Mouse (Mus musculus) neural tube, embryonic 13.5 days (tissue): ENCODE measurements around the gene Napb. TPM values are rescaled to one million over a fixed set of nuclear protein-coding genes. Genes with fewer than 3 reads are reported as not detected.
A peak's percentile ranks its signal among the peaks of the same experiment; 100 is the strongest.

Experiments
- ATAC-seq: fragments of 200-750 bp; cut with Nextera tagmentation; 2 replicates; pipeline ENCODE4 v1.8.0; 2017; ENCODE audit warnings: low read depth, mild to moderate bottlenecking, moderate TSS enrichment, moderate library complexity
- H3K27ac ChIP-seq: fragments of 300-500 bp; sonication (generic); replicated peaks from 2 replicates; pipeline ENCODE4 v1.5.1; 2015; ENCODE audit warnings: moderate library complexity, mild to moderate bottlenecking, inconsistent platforms
- H3K27me3 ChIP-seq: fragments of 300-500 bp; sonication (generic); 2 replicates; pipeline ENCODE4 v1.6.1; 2015; ENCODE audit warnings: mild to moderate bottlenecking, inconsistent platforms
- H3K36me3 ChIP-seq: fragments of 300-500 bp; sonication (generic); 2 replicates; pipeline ENCODE4 v1.6.1; 2015; ENCODE audit warnings: mild to moderate bottlenecking, inconsistent platforms
- H3K4me1 ChIP-seq: fragments of 300-500 bp; sonication (generic); replicated peaks from 2 replicates; pipeline ENCODE4 v1.6.1; 2015; ENCODE audit warnings: inconsistent platforms
- H3K4me2 ChIP-seq: fragments of 300-500 bp; sonication (generic); 2 replicates; pipeline ENCODE4 v1.6.1; 2015; ENCODE audit warnings: inconsistent platforms, mild to moderate bottlenecking, moderate library complexity
- H3K4me3 ChIP-seq: fragments of 300-500 bp; sonication (generic); 2 replicates; pipeline ENCODE4 v1.5.1; 2015; ENCODE audit warnings: mild to moderate bottlenecking, inconsistent platforms
- H3K9ac ChIP-seq: fragments of 300-500 bp; sonication (generic); 2 replicates; pipeline ENCODE4 v1.6.1; 2015; ENCODE audit warnings: moderate library complexity, mild to moderate bottlenecking, inconsistent platforms
- H3K9me3 ChIP-seq: fragments of 300-500 bp; sonication (generic); 2 replicates; pipeline ENCODE4 v1.6.1; 2016; ENCODE audit warnings: inconsistent platforms
- WGBS: fragments of 180-500 bp; shearing (Covaris S2); methylation state at CpG from one replicate; pipeline ENCODE4 v1.1.7; 2015; 5-methylcytosine and 5-hydroxymethylcytosine counted together
- polyA plus RNA-seq: library from polyadenylated mRNA; unstranded; fragments of >200 nt; fragmentation: Nextera tagmentation; extraction: Ambion mirVana; gene quantifications from 2 replicates; pipeline ENCODE4 v1.2.1, GENCODE M21; 2015

Napb gene
- polyA plus RNA-seq, 1 experiment from 2014 or later: 50.0 TPM

DNA sequence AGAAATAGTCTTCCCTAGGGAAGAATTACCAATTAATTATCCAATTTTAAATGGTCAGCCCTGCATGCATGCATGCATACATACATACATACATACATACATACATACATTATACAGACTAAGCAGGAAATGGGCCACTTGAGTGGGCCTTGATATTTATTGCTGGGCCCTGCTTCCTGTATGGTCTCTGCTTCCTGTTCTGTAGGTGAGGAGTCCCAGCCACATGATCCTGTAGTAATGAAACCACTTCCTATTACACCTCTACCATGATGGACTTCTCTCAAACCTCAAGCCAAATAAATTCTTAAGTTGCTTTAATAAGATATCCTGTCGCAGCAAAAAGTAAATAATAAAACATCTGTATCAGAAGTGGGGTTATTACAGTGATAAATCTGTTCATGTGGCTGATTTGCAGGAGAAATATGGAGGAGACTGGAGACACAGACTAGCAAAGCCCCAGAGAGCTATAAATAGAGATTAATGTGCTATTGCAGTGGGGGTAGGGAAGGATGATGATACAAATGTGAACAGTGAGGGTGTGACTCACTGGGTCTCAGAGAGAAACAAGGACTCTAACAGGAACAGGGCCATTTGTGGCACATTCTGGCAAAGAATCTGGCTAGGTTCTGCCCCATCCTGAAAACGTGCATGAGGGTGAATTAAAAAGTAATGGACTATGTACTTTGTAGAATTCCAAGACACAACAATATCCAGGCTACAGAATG is 12.8 kb downstream of the Napb start:
- ATAC-seq: peak; percentile 68
- no peaks in the 10 kb centered on the region for H3K9me3 ChIP-seq
- H3K9ac ChIP-seq: no peak overlapping the region
- H3K4me2 ChIP-seq: no peak overlapping the region
- no peaks in the 10 kb centered on the region for H3K36me3 ChIP-seq
- H3K27me3 ChIP-seq: no peaks in the 10 kb centered on the region
- WGBS: 53% methylated on average over 2 of the region's 2 CpGs
- H3K27ac ChIP-seq: no peak overlapping the region; the same call in 1 of the 2 replicates
- H3K4me1 ChIP-seq: peaks cover 8% of the 10 kb centered on the region
- H3K4me3 ChIP-seq: no peak overlapping the region

DNA sequence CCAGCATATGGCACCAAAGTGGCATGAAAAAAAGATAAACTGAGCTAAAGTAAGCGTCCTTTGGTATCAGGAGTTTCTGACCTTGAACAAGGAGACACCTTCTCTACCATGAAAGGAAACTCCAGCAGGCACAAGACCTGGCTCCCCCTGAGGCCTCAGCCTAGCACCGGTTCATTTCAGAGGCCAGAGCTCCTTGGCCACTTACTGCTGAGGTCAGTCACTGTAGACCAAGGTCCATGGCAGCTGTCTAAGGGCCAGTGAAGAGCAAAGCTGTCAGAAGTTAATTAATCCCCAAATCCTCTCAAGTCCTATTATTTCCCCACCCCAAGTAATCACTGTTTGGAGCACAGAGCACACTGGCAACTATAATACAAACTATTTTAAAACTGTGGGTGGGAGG is 15.2 kb downstream of the Napb start:
- Histone ChIP-seq H3K36me3 (peaks cover 4% of the 10 kb centered on the region; the same call in 1 of the 2 replicates), H3K4me2 (no peak overlapping the region), H3K27me3 (no peaks in the 10 kb centered on the region), H3K27ac (no peak overlapping the region), H3K4me1 (peaks cover 8% of the 10 kb centered on the region), H3K9ac (no peak overlapping the region), H3K9me3 (no peaks in the 10 kb centered on the region), H3K4me3 (no peak overlapping the region)
- WGBS: 92% methylated on average over 2 of the region's 2 CpGs
- no peak for ATAC-seq

DNA sequence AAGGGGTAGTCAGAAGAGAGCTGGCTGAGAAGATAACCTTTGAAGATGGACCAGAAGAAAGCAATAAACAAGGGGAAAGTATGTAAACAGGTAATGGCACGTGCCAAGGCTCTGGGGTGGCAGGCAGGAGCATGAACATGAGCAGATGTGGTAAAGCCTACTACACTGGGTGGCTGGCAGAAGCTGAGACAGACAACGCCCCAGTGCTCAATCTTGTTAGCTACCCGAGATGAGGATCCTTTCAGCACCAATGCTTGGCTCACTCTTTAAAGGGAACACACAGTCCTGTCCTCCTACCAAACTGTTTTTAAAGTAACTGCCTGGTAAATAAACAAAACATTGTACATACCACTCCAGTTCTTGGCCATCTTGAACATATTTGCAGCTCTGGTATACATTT is 19.9 kb downstream of the Napb start:
- no peaks in the 10 kb centered on the region for H3K9me3 ChIP-seq
- no peak overlapping the region for H3K4me3 ChIP-seq
- no peaks in the 10 kb centered on the region for H3K27me3 ChIP-seq
- peaks cover 32% of the 10 kb centered on the region for H3K36me3 ChIP-seq
- no peak overlapping the region for H3K27ac ChIP-seq
- whole genome bisulfite sequencing: 87% methylated on average over 3 of the region's 3 CpGs
- ATAC-seq: no peak
- H3K4me1 ChIP-seq: no peaks in the 10 kb centered on the region
- no peak overlapping the region for H3K9ac ChIP-seq
- H3K4me2 ChIP-seq: no peak overlapping the region

DNA sequence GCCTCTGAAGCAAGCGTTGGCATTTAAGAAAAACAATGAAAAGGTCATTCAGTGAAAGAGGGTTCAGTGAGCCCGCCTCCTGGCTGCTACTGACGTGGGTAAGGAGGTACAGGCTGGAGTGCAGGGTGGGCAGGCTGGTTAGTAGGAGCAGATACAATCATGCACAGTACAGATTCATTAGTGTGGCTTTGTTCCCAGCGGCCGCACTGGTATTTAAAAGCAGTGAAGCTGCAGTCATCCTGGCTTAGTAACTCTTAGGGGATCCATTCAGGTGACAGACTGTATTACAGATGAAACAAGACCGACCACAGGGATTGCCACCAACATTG is 25.1 kb downstream of the Napb start:
- ATAC-seq: peak; percentile 38; the same call in 1 of the 2 replicates
- Histone ChIP-seq H3K9me3 (no peaks in the 10 kb centered on the region), H3K36me3 (peaks cover 46% of the 10 kb centered on the region), H3K9ac (no peak overlapping the region), H3K27ac (0 out of 2 replicates have a peak overlapping the region, but pooled peaks have one; percentile 18), H3K4me3 (no peak overlapping the region), H3K27me3 (no peaks in the 10 kb centered on the region), H3K4me1 (no peaks in the 10 kb centered on the region), H3K4me2 (no peak overlapping the region)
- 63% methylated on average over 6 of the region's 6 CpGs for WGBS

DNA sequence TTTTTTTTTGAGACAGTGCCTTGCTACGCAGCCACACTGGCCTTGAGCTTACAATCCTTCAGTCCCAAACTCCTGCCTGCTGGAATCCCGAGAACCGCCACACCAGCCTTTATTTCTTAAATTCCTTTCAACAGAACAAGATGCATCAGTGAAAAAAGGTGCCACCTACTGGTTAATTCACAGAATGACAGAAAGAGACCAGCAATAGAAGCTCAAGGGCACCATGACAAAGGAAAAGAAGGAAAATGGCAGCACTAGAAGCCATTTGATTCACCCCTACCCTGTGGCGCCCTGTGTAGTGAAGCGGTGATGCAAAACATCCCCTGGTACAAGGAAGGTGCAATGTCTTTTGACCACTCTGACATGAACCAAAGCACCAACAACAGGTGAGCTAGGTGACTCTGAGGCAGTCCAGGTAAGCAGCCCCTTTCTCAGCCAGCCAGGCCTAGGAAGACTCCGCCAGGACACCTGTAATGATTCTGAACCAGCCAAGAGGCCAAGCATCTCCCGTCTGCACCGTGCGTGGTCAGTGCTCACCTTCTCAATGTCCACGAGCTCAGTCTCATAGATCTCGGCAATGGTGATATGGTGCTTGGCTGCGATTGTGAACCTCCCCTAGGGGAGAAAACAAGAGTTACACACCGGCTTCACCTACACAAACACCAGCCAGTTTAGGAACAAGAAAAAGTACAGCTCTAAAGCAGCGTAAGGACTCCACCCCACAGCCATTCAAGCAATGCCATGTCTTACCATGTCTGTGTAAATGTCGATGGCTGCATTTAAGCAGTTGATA is 25.7 kb downstream of the Napb start:
- H3K27me3 ChIP-seq: no peaks in the 10 kb centered on the region
- H3K4me2 ChIP-seq: no peak overlapping the region
- peaks cover 41% of the 10 kb centered on the region for H3K36me3 ChIP-seq
- ATAC-seq: peak; percentile 45; the same call in 1 of the 2 replicates
- H3K9ac ChIP-seq: no peak overlapping the region
- H3K4me1 ChIP-seq: no peaks in the 10 kb centered on the region
- WGBS: 78% methylated on average over 15 of the region's 15 CpGs
- 0 out of 2 replicates have a peak overlapping the region, but pooled peaks have one; percentile 18 for H3K27ac ChIP-seq
- H3K4me3 ChIP-seq: no peak overlapping the region
- no peaks in the 10 kb centered on the region for H3K9me3 ChIP-seq

DNA sequence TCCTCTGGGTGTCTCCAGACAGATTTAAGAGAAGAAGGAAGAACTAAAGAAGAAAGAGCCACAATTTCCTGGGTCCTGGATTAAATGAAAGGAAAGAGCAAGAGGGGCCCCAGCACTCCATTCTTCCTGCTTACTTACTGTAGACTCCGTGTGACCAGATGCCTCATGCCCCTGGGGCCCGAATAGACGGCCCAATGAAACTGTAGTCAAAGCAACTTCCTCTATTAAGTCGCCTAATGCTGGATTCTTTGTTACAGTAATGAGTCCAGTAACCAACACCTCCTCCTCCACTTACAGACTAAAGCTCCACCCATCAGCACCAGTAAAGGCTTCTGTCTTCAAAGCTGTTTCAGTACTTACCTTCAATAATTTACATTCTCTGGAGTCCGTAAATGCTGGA is 33.7 kb downstream of the Napb start:
- 73% methylated on average over 5 of the region's 5 CpGs for WGBS

DNA sequence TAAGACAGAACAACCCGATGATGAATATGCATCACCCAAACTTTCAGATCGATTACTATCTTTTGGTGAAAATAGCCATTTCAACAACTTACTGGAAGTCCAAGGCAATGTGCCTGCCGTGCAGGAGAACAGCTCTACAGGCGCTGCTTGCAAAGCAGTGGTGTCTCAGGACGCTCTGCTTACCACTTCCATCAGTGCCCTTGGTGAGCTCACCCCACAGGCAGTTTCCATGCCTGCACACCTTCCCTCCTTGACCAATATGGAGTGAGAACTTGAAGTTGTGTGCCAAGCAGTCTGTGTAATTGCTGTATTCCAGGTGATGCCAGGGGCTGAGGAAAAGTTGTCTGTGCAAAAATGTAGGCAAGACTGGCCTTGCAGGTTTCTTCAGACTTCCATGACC is 41.5 kb downstream of the Napb start:
- peaks cover 90% of the 10 kb centered on the region for H3K36me3 ChIP-seq
- no peak for ATAC-seq

More for the DNA sequence above, 33.7 kb downstream of the Napb start:
- H3K4me3 ChIP-seq: no peak overlapping the region
- H3K27ac ChIP-seq: no peak overlapping the region
- H3K27me3 ChIP-seq: no peaks in the 10 kb centered on the region
- peaks cover 79% of the 10 kb centered on the region for H3K36me3 ChIP-seq
- H3K4me2 ChIP-seq: no peak overlapping the region
- no peaks in the 10 kb centered on the region for H3K4me1 ChIP-seq
- H3K9me3 ChIP-seq: no peaks in the 10 kb centered on the region
- ATAC-seq: no peak
- H3K9ac ChIP-seq: no peak overlapping the region

DNA sequence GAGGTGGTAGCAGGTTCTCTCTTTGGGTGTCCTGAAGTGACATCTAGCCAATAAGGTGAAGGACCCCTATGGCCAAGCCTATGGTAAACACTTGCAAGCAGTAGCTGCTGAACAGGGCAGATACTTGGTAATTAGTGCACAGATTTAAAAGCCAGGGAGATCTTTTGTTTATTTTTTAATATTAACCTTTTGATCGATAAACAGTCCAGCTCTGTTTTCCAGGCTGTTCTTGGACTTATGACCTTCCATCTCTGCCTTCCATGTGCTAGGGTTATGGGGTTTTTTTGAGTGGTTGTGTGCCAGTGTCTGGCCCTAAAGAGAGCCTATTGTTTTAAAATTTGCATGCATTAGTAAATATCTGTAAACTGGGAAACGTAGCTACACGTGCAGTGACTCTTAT is 42.0 kb downstream of the Napb start:
- 92% methylated on average over 3 of the region's 3 CpGs for WGBS
- peaks cover 90% of the 10 kb centered on the region for H3K36me3 ChIP-seq

More for the DNA sequence above, 41.5 kb downstream of the Napb start:
- Histone ChIP-seq H3K27ac (no peak overlapping the region), H3K4me3 (no peak overlapping the region), H3K27me3 (no peaks in the 10 kb centered on the region), H3K4me1 (0 out of 2 replicates have a peak, but pooled peaks cover 7% of the 10 kb centered on the region), H3K4me2 (no peak overlapping the region), H3K9me3 (no peaks in the 10 kb centered on the region), H3K9ac (no peak overlapping the region)
- WGBS: 95% methylated on average over 5 of the region's 5 CpGs

DNA sequence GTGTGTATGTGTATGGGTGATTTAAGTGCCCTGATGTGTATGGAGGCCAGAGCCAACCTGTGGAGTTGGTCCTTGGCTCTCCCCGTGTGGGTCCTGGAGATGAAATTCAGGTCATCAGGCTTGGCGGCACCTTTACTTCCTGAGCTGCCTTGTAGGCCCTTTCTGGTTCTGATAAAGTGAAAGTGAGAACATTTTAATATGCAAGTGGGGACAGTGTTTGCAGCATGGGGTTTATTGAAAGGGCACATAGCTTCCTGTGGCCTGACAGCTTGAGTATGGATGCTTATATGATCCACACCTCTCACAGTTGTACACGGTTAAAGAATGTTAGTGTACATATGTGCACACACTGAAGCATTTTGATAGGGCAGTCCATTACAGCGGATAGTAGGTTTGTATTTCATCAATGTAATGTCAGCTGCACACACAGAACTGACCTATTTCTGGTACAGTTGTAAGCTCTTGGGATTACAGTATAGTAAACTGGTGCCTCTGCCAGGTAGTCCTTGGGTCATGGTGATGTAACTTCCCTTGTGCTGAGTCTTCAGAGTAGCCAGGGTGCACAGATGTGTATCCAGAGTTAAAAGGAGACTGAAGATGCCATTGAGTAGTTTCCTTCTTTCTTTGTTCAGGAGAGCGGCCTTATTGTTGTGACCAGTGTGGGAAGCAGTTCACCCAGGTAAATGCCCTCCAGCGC is 42.7 kb downstream of the Napb start:
- H3K27me3 ChIP-seq: no peaks in the 10 kb centered on the region
- WGBS: 94% methylated on average over 6 of the region's 6 CpGs
- H3K9ac ChIP-seq: no peak overlapping the region
- no peak for ATAC-seq
- no peak overlapping the region for H3K27ac ChIP-seq
- 0 out of 2 replicates have a peak, but pooled peaks cover 9% of the 10 kb centered on the region for H3K4me1 ChIP-seq
- H3K4me3 ChIP-seq: no peak overlapping the region
- H3K9me3 ChIP-seq: no peaks in the 10 kb centered on the region
- peaks cover 90% of the 10 kb centered on the region for H3K36me3 ChIP-seq
- H3K4me2 ChIP-seq: no peak overlapping the region

More for the DNA sequence above, 42.0 kb downstream of the Napb start:
- Histone ChIP-seq H3K9me3 (no peaks in the 10 kb centered on the region), H3K27me3 (no peaks in the 10 kb centered on the region), H3K9ac (no peak overlapping the region), H3K27ac (no peak overlapping the region), H3K4me3 (no peak overlapping the region), H3K4me1 (0 out of 2 replicates have a peak, but pooled peaks cover 9% of the 10 kb centered on the region), H3K4me2 (no peak overlapping the region)
- no peak for ATAC-seq

DNA sequence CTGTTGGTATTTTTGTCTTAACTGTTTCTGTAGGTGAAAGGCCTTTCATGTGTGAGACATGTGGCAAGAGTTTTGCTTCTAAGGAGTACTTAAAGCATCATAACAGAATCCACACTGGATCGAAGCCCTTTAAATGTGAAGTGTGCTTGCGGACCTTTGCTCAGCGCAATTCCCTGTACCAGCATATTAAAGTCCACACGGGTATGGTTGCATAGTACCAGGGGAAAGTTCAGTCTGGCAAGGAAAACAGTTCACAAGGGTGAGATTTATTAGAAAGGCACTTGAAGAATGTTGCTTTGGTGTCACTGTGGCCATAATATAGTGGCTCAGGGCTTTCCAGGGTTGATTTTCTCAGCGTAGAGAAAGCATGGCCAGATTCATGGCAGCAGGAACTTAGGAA is 44.3 kb downstream of the Napb start:
- Histone ChIP-seq H3K4me2 (no peak overlapping the region), H3K4me3 (no peak overlapping the region), H3K9me3 (no peaks in the 10 kb centered on the region), H3K27ac (no peak overlapping the region), H3K9ac (no peak overlapping the region), H3K4me1 (peaks cover 10% of the 10 kb centered on the region; the same call in 1 of the 2 replicates), H3K27me3 (no peaks in the 10 kb centered on the region), H3K36me3 (peaks cover 86% of the 10 kb centered on the region)
- no peak for ATAC-seq
- 93% methylated on average over 5 of the region's 5 CpGs for WGBS

DNA sequence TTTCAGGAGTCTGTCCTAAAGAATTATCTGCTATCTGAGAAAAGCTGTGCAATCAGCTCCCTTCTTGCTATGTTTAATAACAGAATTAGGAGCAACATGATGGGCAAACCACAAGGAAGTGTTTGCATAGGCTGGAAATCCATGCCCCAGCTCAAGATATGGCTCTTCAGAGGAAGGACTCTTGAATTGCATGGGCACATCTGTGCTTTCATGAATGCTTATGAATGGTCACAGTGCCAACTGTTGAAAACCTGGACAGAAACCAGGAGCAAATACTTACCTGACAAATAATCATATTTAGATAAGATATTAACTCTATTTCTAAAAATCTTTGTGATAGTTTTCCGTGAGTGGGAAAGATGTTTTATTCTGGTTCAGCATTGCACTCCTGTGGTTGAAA is 45.4 kb downstream of the Napb start:
- H3K36me3 ChIP-seq: peaks cover 78% of the 10 kb centered on the region

DNA sequence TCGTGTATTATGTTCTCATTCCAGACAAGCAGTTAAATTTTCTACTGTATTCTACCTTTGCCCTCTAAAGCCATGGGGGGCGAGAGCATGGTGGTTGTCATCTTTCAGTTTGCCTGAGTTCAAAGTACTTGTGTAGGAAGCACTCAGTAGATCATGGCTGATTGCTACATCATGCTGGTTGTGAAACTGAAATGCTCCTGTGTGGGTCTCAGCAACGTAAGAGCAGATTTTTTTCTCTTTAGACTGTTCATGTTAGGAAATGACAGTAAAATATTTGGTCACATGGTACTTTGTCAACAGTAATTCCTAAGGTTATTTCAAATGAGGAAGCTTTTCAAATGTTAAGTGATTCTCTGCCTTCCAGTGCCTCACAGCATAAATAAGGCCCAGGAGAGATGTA is 46.6 kb downstream of the Napb start:
- no peak overlapping the region for H3K4me3 ChIP-seq
- H3K27ac ChIP-seq: no peak overlapping the region
- WGBS: 92% methylated on average over 3 of the region's 3 CpGs
- no peak overlapping the region for H3K9ac ChIP-seq
- H3K9me3 ChIP-seq: no peaks in the 10 kb centered on the region
- no peak overlapping the region for H3K4me2 ChIP-seq
- no peak for ATAC-seq
- no peaks in the 10 kb centered on the region for H3K27me3 ChIP-seq
- peaks cover 67% of the 10 kb centered on the region for H3K36me3 ChIP-seq
- peaks cover 27% of the 10 kb centered on the region for H3K4me1 ChIP-seq

More for the DNA sequence above, 45.4 kb downstream of the Napb start:
- H3K4me1 ChIP-seq: peaks cover 21% of the 10 kb centered on the region
- no peak overlapping the region for H3K27ac ChIP-seq
- H3K27me3 ChIP-seq: no peaks in the 10 kb centered on the region
- H3K9me3 ChIP-seq: no peaks in the 10 kb centered on the region
- H3K4me3 ChIP-seq: no peak overlapping the region
- no peak overlapping the region for H3K4me2 ChIP-seq
- H3K9ac ChIP-seq: no peak overlapping the region
- no peak for ATAC-seq
- 100% methylated on average over 1 of the region's 1 CpGs for WGBS
